Mouse (Mus musculus): ENCODE data around the gene Gm10770.
"Not testable (repeated sequence)": the region's sequence is repeated elsewhere in the genome, so short reads cannot be mapped to it uniquely, and the experiment has no call there.

The Gm10770 gene

DNA sequence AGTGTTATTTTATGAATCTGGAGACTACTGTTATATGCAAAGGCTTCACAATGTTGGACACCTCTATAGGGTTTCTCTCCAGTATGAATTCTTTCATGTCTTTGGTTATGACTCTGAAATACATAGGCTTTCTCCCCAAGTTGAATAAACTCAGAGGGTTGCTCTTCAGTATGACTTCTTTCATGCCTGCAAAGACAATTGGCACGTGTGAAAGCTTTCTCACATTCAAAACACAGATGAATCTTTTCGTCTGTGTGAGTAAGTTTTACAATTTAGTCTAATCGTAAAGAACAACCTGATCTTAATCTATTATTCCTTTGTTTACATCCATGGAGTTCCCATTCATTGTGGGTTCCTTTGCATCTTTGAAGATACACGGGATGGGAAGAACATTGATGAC is at the start of gene Gm10770:
TSS of gene Gm10770 (minus strand) at position 101 of the 400 bp plus-strand sequence.
- not testable (repeated sequence) for DNase-seq (ENCODE audit: low spot score in 2 of 2)

DNA sequence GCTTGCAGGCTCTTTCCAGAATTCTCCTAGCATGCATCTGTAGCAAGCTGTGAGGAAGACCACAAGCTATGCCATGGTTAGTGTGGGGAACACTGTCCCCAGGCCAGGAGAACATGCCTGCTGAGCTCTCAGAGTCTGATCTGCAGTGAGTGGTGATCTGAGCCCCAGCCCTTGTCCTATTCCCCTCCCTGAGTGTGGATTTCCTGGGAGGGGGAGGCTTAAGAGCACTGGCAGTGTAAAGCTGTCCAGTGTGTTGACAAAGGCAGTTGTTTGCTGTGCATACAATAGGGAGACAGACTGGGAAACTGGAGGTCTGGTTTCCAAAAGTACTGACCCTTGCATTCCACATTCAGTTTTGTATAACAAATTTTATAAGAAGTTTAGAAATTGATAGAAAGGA is 43.8 kb upstream of the Gm10770 start:
- not testable (repeated sequence) for DNase-seq (ENCODE audit: low spot score in 2 of 2)

DNA sequence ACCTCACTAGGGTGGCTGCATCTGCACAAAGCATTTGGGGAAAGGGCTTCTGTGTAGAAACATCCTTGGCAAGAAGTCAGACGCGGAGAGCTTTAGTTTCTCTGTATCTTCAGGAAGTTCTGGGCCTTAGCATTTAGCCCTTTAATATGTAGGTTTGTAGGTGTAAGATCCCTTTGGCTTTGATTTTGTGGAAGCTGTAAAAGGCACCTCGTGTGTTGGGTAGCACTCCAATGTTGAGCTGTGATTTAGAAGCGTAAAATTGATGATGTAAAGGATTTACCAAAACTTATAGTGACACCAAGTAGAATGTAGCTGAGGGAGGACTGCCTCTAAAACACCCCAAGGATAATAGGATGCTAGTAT is 38.9 kb upstream of the Gm10770 start:
- DNase-seq (ENCODE audit: low spot score in 2 of 2) = not testable (repeated sequence)

DNA sequence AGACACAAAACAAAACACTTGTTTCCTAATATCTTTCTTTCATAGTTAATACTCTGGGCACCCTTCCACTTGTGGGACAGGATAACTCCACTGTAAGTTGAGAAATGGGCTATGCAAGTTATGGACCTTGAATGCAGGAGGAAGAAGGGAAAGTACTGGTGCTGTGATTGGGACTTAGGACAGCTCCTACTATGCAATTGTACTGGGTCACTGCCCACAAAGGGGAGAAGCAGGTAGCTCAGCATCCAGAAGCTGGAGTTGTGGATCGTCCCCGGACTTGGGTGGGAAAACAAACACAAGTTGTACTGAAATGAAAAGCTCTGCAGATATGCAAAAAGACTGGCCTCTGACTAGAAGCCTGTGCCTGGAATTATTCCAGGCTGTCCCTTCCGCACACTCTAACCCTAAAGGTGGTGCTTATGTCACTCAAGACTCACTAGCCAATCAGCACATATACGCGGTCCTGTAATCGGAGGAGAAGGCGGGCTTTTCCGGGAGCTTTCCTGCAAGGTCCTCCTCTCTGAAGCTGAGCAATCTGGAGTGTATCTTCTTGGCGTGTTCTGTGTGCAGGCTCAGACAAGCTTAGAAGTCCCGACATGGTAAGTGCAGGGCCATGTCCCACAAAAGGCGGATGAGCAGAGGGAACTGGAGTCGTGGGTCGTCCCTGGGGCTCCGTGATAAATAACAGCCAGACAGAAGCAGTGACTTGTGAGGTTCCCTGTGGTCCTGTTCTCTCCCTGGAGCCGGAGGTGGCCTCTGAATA is 38.3 kb upstream of the Gm10770 start, which contains the start of gene Zfp937:
TSS of gene Zfp937 (plus strand) at position 474 of the 763 bp plus-strand sequence.
- DNase-seq (ENCODE audit: low spot score in 2 of 2) = peak; percentile 83 to 92

DNA sequence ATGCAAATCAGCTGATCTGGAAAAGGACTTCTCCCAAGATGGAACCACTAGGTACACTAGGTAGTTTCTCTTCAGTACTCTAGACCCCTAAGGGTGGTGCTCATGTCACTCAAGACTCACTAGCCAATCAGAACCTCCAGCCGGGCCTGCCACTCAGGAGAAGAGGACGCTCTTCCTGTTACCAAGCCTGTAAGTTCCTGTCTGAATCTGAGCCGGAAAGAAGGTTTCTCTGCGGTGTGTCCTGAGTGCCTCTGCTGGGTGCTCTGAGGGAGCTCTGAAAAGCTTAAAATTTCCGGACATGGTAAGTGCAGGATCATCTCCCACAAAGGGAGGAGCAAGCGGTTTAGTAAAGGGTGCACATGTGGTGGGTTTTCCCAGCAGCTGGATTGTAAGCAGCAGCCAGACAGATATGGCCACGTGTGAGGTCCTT is 2.1 kb upstream of the Gm10770 start, which contains the start of gene Gm14139:
TSS of gene Gm14139 (plus strand) at position 186 of the 430 bp plus-strand sequence.
- not testable (repeated sequence) for DNase-seq (ENCODE audit: low spot score in 2 of 2)

DNA sequence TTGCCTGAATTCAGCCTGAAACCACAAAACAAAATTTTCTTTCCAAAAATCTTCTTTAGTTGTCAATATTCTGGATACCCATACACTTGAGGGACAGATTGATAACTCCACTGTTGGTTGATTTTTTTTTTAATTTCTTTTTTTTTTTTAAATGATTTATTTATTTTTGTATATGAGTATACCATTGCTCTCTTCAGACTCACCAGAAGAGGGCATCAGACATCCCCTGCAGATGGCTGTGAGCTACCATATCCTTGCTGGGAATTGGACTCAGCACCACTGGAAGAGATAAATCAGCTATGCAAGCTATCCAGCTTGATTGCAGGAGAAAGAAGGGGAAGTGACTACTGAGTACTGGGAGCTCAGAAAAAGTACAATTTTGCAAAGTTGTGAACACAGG is 1.6 kb upstream of the Gm10770 start:
- DNase-seq (ENCODE audit: low spot score in 2 of 2) = not testable (repeated sequence)

DNA sequence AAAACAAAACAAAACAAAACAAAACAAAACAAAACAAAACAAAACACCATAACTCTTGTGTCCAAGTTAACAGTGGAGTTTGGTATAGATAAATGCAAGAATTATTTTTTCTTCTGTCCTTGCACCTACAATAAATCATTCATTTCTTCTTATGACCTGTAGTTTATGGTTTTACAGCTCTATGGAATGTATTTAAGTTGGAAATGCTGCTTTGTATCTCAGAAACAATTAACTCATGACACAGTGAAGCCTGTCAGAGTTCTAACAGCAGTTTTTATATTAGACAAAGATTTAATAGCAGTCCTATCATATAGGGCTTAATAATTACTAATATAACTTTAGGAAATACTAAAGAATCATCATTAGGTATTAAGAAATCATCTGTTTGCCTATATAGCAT is 5.6 kb downstream of the Gm10770 start:
- DNase-seq (ENCODE audit: low spot score in 2 of 2) = no peak

DNA sequence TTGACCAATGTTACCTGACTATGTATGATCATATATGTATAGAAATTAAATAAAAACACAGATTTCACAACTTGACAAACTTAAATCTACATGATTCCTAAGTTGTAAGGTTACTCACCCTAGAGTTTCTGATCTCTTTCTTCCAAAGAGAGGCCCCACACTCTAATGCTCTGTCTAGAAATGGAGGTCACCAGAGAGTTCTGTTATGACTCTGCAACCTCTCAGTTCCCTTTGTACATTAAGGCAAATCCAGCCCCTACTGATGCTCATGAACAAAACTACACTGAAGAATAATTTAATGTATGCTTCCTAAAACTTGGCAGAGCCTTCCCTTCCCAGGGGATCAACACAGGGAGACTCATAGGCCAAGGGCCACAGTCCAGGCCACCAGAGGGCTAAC is 12.8 kb downstream of the Gm10770 start:
- DNase-seq (ENCODE audit: low spot score in 2 of 2) = no peak

DNA sequence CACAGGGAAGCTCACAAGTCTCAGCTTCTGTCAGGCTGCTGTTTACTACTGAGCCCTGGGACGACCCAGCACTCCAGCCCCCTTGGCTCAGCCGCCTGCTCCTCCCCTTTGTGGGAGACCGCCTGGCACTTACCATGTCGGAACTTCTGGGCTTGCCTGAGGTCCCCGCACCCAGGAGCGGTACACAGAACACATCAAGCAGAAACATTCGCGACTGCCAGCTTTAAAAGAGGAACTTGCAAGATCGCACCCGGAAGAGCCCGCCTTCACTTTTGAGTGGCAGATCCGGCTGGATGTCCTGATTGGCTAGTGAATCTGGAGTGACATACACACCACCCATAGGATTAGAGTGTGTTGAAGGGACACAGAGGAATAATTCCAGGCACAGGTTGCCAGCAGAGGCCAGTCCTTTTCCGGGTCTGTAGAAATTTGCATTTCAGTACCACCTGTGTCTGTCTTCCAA is 43.0 kb downstream of the Gm10770 start, which contains the start of gene Zfp120:
TSS of gene Zfp120 (minus strand) at position 274 of the 463 bp plus-strand sequence.
- DNase-seq (ENCODE audit: low spot score in 2 of 2) = peak; percentile 87 to 92

DNA sequence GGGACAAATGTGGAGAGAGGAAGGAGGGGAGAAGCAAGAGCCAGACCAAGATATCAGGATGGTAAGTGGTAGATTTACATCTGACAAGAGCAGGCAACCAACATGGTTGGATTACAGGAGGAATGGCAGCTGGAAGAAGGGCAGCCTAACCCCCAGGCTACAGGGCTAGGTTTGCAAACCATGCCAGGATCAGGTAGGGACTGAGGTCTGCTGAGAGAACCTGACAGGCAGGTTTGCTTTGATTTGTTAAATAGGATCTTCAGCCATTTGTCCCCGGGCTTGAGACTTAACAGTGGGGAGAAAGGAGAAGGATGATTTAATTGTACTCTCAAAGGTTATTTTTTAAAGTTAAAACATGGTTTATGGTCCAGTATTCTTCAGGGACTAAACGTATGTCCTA is 46.7 kb downstream of the Gm10770 start:
- no peak for DNase-seq (ENCODE audit: low spot score in 2 of 2)

DNA sequence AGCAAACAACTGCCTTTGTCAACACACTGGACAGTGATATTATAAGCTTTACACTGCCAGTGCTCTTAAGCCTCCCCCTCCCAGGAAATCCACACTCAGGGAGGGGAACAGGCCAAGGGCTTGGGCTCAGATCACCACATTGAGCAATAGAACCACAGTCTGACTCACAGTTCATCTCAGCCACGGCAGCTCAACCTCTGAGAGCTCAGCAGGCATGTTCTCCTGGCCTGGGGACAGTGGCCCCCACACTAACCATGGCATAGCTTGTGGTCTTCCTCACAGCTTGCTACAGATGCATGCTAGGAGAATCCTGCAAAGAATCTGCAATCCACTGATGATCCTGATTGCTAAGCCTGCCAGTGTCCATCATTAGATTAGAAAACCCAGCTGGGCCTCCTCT is 47.5 kb downstream of the Gm10770 start:
- not testable (repeated sequence) for DNase-seq (ENCODE audit: low spot score in 2 of 2)
